Mouse (Mus musculus) cerebellum, postnatal 14 days (tissue): Measurements from ENCODE around the gene Celf2.
"Not testable (repeated sequence)": the region's sequence is repeated elsewhere in the genome, so short reads cannot be mapped to it uniquely, and the experiment has no call there.

Experiments used
- DNase-seq, 2 experiments: peaks; one replicate each; pipeline ENCODE4 v3.0.0; 2021; ENCODE audit warnings: mixed read lengths in 2 of 2

Gene Celf2

GRCm38 (mm10) chr2:7509463-7509862 lies at the start of gene Celf2:
TSS of gene Celf2 (minus strand) at chr2:7509563.
- DNase-seq, result not testable (repeated sequence)

- no peak for DNase-seq
Measured at GRCm38 (mm10) chr2:7555144-7555892, 46.0 kb upstream of the Celf2 start.

DNA sequence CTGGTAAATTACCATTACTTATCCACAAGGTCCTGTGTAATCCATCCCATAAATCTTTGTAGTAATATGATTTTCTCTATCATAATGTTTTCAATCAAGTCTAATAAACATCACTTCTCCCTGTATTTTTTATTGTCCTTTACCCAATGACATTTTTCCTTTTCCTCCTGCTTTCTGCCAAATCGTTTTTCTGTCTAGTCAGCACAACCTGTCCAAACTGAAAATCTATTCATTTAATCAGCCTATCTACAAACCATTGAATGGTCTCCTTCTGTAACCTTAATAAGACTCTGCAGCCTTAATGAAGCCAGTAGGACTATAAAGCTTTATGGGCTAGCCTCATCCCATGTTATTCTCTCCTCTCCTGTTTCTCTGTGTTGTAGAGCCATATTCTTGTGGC lies 45.2 kb upstream of the Celf2 start:
- DNase-seq, result no peak

- peak in 1 of 2 experiments; percentile 13 for DNase-seq
Measured at GRCm38 (mm10) chr2:7552887-7553286, 43.5 kb upstream of the Celf2 start.

- DNase-seq, result no peak
Measured at GRCm38 (mm10) chr2:7548886-7549285, 39.5 kb upstream of the Celf2 start.

DNA sequence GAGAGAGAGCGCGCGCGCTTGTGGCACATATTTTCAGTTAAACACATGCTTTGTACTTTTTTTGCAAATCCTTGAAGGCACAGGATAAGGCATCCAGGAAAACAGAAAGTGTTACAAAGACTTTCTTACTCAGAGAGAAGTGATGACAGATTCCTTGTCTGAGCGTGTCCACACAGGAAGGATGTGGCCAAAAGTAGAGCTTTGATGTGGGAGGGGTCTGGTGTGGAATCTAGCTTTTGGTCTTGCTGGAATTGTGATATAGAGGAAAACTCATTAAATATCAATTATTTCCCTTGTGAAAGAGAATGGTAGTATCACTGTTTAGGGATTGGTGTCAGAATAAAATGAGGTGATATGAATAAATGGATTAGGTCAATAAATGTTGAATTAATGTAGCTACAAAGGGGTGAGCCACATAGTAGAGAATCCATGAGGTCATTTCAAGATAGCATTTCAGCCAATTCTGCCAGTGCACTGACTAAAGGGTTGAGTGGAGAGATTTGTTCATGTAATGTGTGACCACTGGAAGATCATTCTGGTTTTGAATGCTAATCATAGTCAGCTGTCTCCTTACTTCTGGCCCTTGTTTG lies 25.3 kb upstream of the Celf2 start:
- DNase-seq, result no peak

- DNase-seq, result no peak
Measured at GRCm38 (mm10) chr2:7534195-7534594, 24.8 kb upstream of the Celf2 start.

GRCm38 (mm10) chr2:7531185-7531960 lies 22.0 kb upstream of the Celf2 start:
- DNase-seq, result no peak

GRCm38 (mm10) chr2:7530461-7531184 lies 21.3 kb upstream of the Celf2 start:
- no peak for DNase-seq

DNA sequence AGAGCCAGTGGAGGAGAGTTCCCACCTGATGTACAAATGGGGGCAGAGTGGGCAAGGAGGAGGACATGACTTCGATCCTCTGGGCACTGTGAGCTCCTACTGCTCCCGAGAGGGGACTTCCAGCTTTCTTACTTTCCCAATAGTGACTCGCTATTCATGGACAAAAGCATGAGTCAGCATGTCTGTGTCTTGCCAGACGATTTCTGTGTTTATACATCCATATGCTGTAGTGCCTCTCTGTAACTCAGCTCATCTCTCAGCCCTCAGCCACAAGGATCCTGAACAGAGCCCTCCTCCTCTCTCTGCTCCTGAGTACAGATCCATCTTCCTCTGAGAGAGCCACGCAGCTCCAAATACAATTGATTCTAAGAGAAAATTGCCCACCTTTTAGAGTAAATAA lies 20.3 kb upstream of the Celf2 start:
- no peak for DNase-seq

- DNase-seq, result peak; percentile 3 to 16
Measured at GRCm38 (mm10) chr2:7526696-7527095, 17.3 kb upstream of the Celf2 start.

DNA sequence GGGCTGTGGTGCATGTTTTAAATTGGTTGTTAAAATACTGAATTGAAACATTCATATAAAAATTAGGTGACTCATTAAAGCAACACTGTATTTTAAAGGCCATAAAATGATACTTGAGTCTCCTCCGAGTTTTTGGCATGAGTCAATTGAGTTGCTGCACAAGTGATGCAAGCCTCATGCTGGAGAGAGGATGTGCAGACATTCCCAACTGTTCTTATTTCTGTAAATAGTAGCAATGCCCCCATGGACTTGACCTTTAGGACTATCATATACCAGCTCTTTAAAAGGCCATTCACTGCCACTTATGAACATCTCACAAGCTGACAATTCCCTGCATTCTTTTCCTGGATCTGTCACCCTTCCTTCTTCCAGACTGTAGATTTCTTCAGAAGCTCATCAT lies 10.1 kb upstream of the Celf2 start:
- DNase-seq, result no peak

- DNase-seq, result no peak
Measured at GRCm38 (mm10) chr2:7493420-7493819, 15.9 kb downstream of the Celf2 start.

GRCm38 (mm10) chr2:7484974-7485373 lies 24.4 kb downstream of the Celf2 start:
- DNase-seq, result no peak

GRCm38 (mm10) chr2:7482062-7482461 lies 27.3 kb downstream of the Celf2 start:
- DNase-seq, result no peak

GRCm38 (mm10) chr2:7460329-7461056 lies 48.9 kb downstream of the Celf2 start:
- no peak for DNase-seq

DNA sequence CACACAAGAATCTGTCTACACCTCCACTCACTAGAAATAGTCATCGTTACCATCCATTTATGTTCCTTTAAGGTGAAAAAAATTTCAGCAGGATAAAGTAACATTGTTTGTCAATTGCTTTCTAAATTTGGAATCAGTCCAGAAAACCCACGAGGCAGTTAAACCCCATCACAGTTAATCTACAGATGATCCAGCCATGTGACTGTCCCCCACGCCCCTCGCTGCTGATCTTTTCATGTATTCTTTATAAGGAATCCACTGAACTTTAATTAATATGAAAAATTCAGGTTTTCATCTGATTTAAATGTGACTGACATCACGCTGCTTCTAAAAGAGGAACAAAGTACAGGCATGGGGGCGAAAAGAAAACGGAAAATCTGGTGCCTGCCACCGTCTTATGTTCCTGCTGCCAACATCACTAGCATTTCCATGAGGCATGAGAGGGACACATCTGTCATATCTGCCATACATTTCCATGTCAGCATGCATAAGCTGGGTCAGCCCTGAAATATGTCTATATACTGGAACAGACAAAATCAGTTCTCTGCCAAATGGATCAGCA lies 70.6 kb downstream of the Celf2 start:
- no peak for DNase-seq

GRCm38 (mm10) chr2:7426481-7426880 lies 82.9 kb downstream of the Celf2 start:
- DNase-seq, result peak in 1 of 2 experiments; percentile 33

DNA sequence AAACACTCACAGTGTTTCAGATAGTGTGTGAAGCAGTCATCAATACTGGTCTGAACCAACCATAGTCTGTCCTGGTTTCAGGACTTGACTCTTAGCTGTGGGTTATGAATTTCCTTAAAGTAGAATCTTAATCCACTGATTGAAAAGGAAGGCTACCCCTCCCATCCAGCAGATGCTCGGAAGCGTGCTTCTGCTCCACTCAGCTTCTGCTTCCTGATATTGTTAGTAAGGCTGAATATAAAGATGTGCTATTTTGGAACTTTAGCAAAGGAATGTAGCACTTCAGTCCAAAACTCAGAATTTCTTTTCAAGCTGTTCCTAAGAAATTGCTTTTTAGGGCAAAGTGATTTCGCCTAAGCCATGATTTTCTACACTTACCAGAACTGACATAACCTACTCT lies 108.8 kb downstream of the Celf2 start:
- no peak for DNase-seq

DNA sequence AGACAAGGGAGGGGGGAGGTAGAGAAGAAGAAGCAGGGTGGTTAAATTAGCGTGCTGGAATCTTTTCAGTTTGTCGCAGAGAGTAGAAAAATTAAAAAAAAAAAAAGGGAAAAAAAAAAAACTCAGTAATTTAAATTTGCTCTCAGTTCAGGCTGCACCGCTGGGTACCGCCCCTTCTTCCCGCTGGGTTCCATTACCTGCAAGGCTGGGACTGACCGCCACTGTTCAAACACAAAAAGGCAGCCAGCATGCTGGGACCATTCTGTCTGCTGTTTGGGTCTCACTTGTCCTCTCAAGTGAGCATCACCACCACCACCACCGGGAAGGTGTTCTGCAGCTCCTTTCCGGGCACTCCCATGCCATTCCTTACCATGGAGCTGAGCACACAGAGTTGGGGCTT lies 113.4 kb downstream of the Celf2 start:
- DNase-seq, result peak; percentile 33 to 36

DNA sequence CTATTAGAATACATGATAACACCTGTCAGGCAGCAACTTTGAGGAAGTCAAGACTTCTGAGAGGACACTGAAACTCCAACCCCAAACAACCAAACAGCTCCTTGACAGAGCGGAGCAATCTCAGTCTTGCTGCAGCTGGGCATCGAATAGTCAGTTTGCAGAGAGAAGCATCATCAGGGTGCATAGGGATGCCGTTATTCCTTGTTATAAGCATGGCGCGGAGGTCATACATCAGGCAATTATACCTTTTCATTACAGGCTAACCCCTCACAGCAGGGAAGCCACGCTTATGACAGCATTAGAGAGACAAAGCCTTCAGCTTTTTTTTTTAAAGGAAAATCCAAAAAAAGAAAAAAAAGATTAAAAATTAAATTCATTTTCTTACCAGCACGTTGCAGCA lies 113.9 kb downstream of the Celf2 start:
- DNase-seq, result peak; percentile 20 to 40

GRCm38 (mm10) chr2:7392500-7392899 lies 116.9 kb downstream of the Celf2 start:
- no peak for DNase-seq
